Mouse (Mus musculus) CH12.LX (cell line): Measurements from ENCODE around the gene Plekhb1. TPM values are rescaled to one million over a fixed set of nuclear protein-coding genes. Genes with fewer than 3 reads are reported as not detected.

ENCODE experiments used
- DNase-seq: peaks from one replicate; pipeline ENCODE4 v3.0.0-alpha.2; 2013; ENCODE audit errors: extremely low read depth
- H3K27ac ChIP-seq: 2 replicates; pipeline ENCODE4 v1.5.1; 2012; ENCODE audit warnings: low read depth, mild to moderate bottlenecking, control low read depth, moderate library complexity; ENCODE audit not compliant: insufficient read depth
- H3K27me3 ChIP-seq: replicated peaks from 2 replicates; pipeline ENCODE3; 2012; ENCODE audit warnings: inconsistent platforms
- H3K36me3 ChIP-seq, 2 experiments: replicated peaks in 1 of 2; 2 replicates each; pipeline versions ENCODE3 to v1.6.1; 2012; ENCODE audit warnings: inconsistent platforms in 1 of 2, low read length in 1 of 2, mild to moderate bottlenecking in 1 of 2, mixed read lengths in 1 of 2, moderate library complexity in 1 of 2; ENCODE audit not compliant: control insufficient read depth in 1 of 2, insufficient read depth in 1 of 2
- H3K4me1 ChIP-seq, 2 experiments: 2 replicates each; pipeline ENCODE4 v1.6.1; 2012; ENCODE audit warnings: inconsistent platforms in 1 of 2, moderate library complexity in 1 of 2; ENCODE audit not compliant: insufficient read depth in 2 of 2, control insufficient read depth in 1 of 2
- H3K4me2 ChIP-seq: 2 replicates; pipeline ENCODE4 v1.6.1; 2012; ENCODE audit warnings: low read depth, mild to moderate bottlenecking, control low read depth; ENCODE audit not compliant: poor library complexity, insufficient read depth, severe bottlenecking
- H3K4me3 ChIP-seq, 3 experiments: fragments of 150-350 bp in 1 of 3; sonication (generic) in 1 of 3; replicated peaks in 1 of 3; 2 replicates each; pipeline versions ENCODE3 to v1.5.1; 2011 to 2012; ENCODE audit warnings: low read depth in 2 of 3, low read length in 2 of 3, mild to moderate bottlenecking in 2 of 3, moderate library complexity in 2 of 3, control low read depth in 1 of 3, improper control_type of control experiment in 1 of 3, inconsistent platforms in 1 of 3, mixed read lengths in 1 of 3; ENCODE audit not compliant: poor library complexity in 1 of 3
- H3K79me2 ChIP-seq: replicated peaks from 2 replicates; pipeline ENCODE4 v1.6.1; 2012; ENCODE audit warnings: mild to moderate bottlenecking, moderate library complexity; ENCODE audit not compliant: control insufficient read depth, poor library complexity, insufficient read depth, severe bottlenecking; ENCODE audit errors: extremely low read depth
- H3K9ac ChIP-seq: 2 replicates; pipeline ENCODE4 v1.6.1; 2012; ENCODE audit warnings: low read depth, mild to moderate bottlenecking, control low read depth, moderate library complexity; ENCODE audit not compliant: insufficient read depth
- H3K9me3 ChIP-seq: replicated peaks from 2 replicates; pipeline ENCODE3; 2012; ENCODE audit warnings: low read length, inconsistent platforms, mixed read lengths
- CHD2 ChIP-seq: IDR thresholded peaks from 2 replicates; pipeline ENCODE4 v1.6.1; 2011; ENCODE audit warnings: low read length, improper control_type of control experiment
- ELF1 ChIP-seq: IDR thresholded peaks from 2 replicates; pipeline ENCODE4 v1.6.1; 2014; ENCODE audit warnings: low read depth, mild to moderate bottlenecking, inconsistent platforms, low read length, improper control_type of control experiment
- EP300 ChIP-seq: IDR thresholded peaks from 2 replicates; pipeline ENCODE4 v1.6.1; 2011; ENCODE audit warnings: low read length, improper control_type of control experiment
- GABPA ChIP-seq: IDR thresholded peaks from 2 replicates; pipeline ENCODE4 v1.6.1; 2012; ENCODE audit warnings: low read depth, low read length, improper control_type of control experiment, inconsistent platforms; ENCODE audit not compliant: insufficient replicate concordance
- JUN ChIP-seq: IDR thresholded peaks from 2 replicates; pipeline ENCODE4 v1.6.1; 2011; ENCODE audit warnings: low read depth, mild to moderate bottlenecking, low read length, improper control_type of control experiment, moderate library complexity; ENCODE audit not compliant: insufficient read depth
- JUND ChIP-seq: conservative IDR thresholded peaks from 2 replicates; pipeline ENCODE4 v1.6.1; 2011; ENCODE audit warnings: low read depth, low read length, improper control_type of control experiment
- MYC ChIP-seq: IDR thresholded peaks from 2 replicates; pipeline ENCODE4 v1.6.1; 2011; ENCODE audit warnings: low read depth, mild to moderate bottlenecking, improper control_type of control experiment, low read length
- POLR2AphosphoS2 ChIP-seq: IDR thresholded peaks from 2 replicates; pipeline ENCODE4 v1.6.1; 2011; ENCODE audit warnings: low read depth, low read length, improper control_type of control experiment
- SIN3A ChIP-seq: IDR thresholded peaks from 2 replicates; pipeline ENCODE4 v1.6.1; 2012; ENCODE audit warnings: low read length, improper control_type of control experiment, inconsistent platforms
- TBP ChIP-seq: conservative IDR thresholded peaks from 2 replicates; pipeline ENCODE4 v1.6.1; 2011; ENCODE audit warnings: low read depth, low read length, improper control_type of control experiment
- dilution Hi-C: fragments of 300-500 bp; cut with MboI; formaldehyde crosslinking; loops from 2 replicates; pipeline ENCODE4 v1.14.3; 2020; ENCODE audit warnings: low sequenced_read_pairs; ENCODE audit not compliant: extremely low pct_unique_long_range_greater_than_20kb, extremely low pct_ligation_motif_present
- in situ Hi-C: fragments of 300-500 bp; cut with MboI; formaldehyde crosslinking; loops from 3 replicates; pipeline ENCODE4 v1.14.3; 2019; ENCODE audit warnings: low sequenced_read_pairs, low pct_ligation_motif_present, low pct_unique_long_range_greater_than_20kb, mixed read lengths
- polyA plus RNA-seq: library from polyadenylated mRNA; unstranded; fragments of >175 nt; gene quantifications from 2 replicates; pipeline ENCODE4 v1.2.1, GENCODE M21; 2012; ENCODE audit warnings: low read depth; ENCODE audit not compliant: insufficient read length
- total RNA-seq, 2 experiments: library from RNA; depleted of rRNA; stranded (reverse); fragments of 300-350 nt in 1 of 2; fragments of >200 nt in 1 of 2; gene quantifications; 2 replicates each; pipeline ENCODE4 v1.2.3; 2012 to 2014

Gene Plekhb1
- total and polyA plus RNA-seq, 3 experiments = 0.04 TPM; not detected in 2

DNA sequence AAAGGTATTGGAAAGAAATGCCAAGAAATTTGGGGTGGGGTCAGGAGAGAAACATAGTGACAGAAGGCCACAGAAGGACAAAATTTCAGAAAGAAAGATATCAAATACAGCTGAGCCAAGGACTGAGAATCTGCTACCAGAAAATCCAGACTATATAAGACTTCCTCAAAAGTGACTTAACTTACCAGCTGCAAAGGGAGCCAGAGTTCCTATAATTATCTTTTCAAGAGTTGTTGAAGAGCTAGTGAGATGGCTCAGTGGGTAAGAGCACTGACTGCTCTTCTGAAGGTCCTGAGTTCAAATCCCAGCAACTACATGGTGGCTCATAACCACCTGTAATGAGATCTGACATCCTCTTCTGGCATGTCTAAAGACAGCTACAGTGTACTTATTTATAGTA is 68.9 kb downstream of the Plekhb1 start:
- Histone ChIP-seq H3K4me2 (no peak overlapping the region), H3K9me3 (no peaks in the 10 kb centered on the region), H3K27ac (no peak overlapping the region), H3K4me1 (peaks cover 2 to 16% of the 10 kb centered on the region in 2 experiments; a peak in 2 of 4 replicates), H3K4me3 (no peak overlapping the region), H3K27me3 (no peaks in the 10 kb centered on the region), H3K79me2 (0 out of 2 replicates have a peak, but pooled peaks cover 2% of the 10 kb centered on the region), H3K36me3 (no peaks in the 10 kb centered on the region), H3K9ac (no peak overlapping the region)
- TF ChIP-seq JUN (no peak), ELF1 (peak; percentile 18; the same call in 1 of the 2 replicates), GABPA (no peak), SIN3A (no peak), CHD2 (no peak), POLR2AphosphoS2 (no peak), MYC (no peak), EP300 (no peak), TBP (peak; percentile 93), JUND (no peak)
- in situ Hi-C loops (no loop called here), dilution Hi-C loops (no loop called here)
- DNase-seq = no peak

Other genes with a start within 250 kb of the Plekhb1 start
- not detected in 2 replicates for gene Ucp3, start 189.4 kb downstream of the Plekhb1 start, total RNA-seq (2012; rRNA removed)
- gene Ucp3, start 189.4 kb downstream of the Plekhb1 start, total RNA-seq (2014; rRNA removed) = not detected in 2 replicates
- gene Ucp3, start 189.4 kb downstream of the Plekhb1 start, polyA plus RNA-seq = 0.13 TPM in 1 of 2 replicates, not detected in the other
- 94.0 and 131 TPM in 2 replicates for gene Ucp2, start 169.1 kb downstream of the Plekhb1 start, total RNA-seq (2012; rRNA removed)
- 102 and 131 TPM in 2 replicates for gene Ucp2, start 169.1 kb downstream of the Plekhb1 start, total RNA-seq (2014; rRNA removed)
- gene Ucp2, start 169.1 kb downstream of the Plekhb1 start, polyA plus RNA-seq = 542 and 635 TPM in 2 replicates
- gene Dnajb13, start 147.5 kb downstream of the Plekhb1 start, total RNA-seq (2012; rRNA removed) = 11.8 and 15.6 TPM in 2 replicates
- gene Dnajb13, start 147.5 kb downstream of the Plekhb1 start, total RNA-seq (2014; rRNA removed) = 24.5 and 32.0 TPM in 2 replicates
- 13.9 and 17.8 TPM in 2 replicates for gene Dnajb13, start 147.5 kb downstream of the Plekhb1 start, polyA plus RNA-seq
- gene Coa4, start 125.3 kb downstream of the Plekhb1 start, total RNA-seq (2012; rRNA removed) = 22.9 and 25.5 TPM in 2 replicates
- gene Coa4, start 125.3 kb downstream of the Plekhb1 start, total RNA-seq (2014; rRNA removed) = 20.3 and 24.1 TPM in 2 replicates
- 22.0 and 24.1 TPM in 2 replicates for gene Coa4, start 125.3 kb downstream of the Plekhb1 start, polyA plus RNA-seq
- 11.1 and 12.0 TPM in 2 replicates for gene Rab6a, start 55.0 kb downstream of the Plekhb1 start, total RNA-seq (2012; rRNA removed)
- 30.7 and 35.2 TPM in 2 replicates for gene Rab6a, start 55.0 kb downstream of the Plekhb1 start, total RNA-seq (2014; rRNA removed)
- 23.2 and 30.7 TPM in 2 replicates for gene Rab6a, start 55.0 kb downstream of the Plekhb1 start, polyA plus RNA-seq
- gene Mrpl48, start 54.1 kb downstream of the Plekhb1 start, total RNA-seq (2012; rRNA removed) = 39.1 and 42.5 TPM in 2 replicates
- 99.4 and 104 TPM in 2 replicates for gene Mrpl48, start 54.1 kb downstream of the Plekhb1 start, total RNA-seq (2014; rRNA removed)
- gene Mrpl48, start 54.1 kb downstream of the Plekhb1 start, polyA plus RNA-seq = 98.5 and 110 TPM in 2 replicates
- gene Fam168a, start 44.2 kb upstream of the Plekhb1 start, total RNA-seq (2012; rRNA removed) = 3.4 and 4.0 TPM in 2 replicates
- gene Fam168a, start 44.2 kb upstream of the Plekhb1 start, total RNA-seq (2014; rRNA removed) = 4.9 and 5.2 TPM in 2 replicates
- 11.6 and 15.0 TPM in 2 replicates for gene Fam168a, start 44.2 kb upstream of the Plekhb1 start, polyA plus RNA-seq
- gene Relt, start 201.0 kb upstream of the Plekhb1 start, total RNA-seq (2012; rRNA removed) = 27.7 and 29.9 TPM in 2 replicates
- 24.5 and 25.7 TPM in 2 replicates for gene Relt, start 201.0 kb upstream of the Plekhb1 start, total RNA-seq (2014; rRNA removed)
- 24.9 and 31.1 TPM in 2 replicates for gene Relt, start 201.0 kb upstream of the Plekhb1 start, polyA plus RNA-seq